Mouse (Mus musculus) testis, adult 2 months (tissue): Measurements from ENCODE around the gene Sphk2. TPM values are rescaled to one million over a fixed set of nuclear protein-coding genes. Genes with fewer than 3 reads are reported as not detected.

Source experiments
- H3K27ac ChIP-seq: fragments of 200-500 bp; 2 replicates; pipeline ENCODE4 v1.5.1; 2012; ENCODE audit warnings: low read depth, low read length; ENCODE audit not compliant: control insufficient read depth, insufficient read depth
- H3K27me3 ChIP-seq: fragments of 200-500 bp; 2 replicates; pipeline ENCODE4 v1.6.1; 2012; ENCODE audit warnings: mild to moderate bottlenecking, low read length, moderate library complexity; ENCODE audit not compliant: control insufficient read depth, insufficient read depth
- H3K36me3 ChIP-seq: fragments of 200-500 bp; 2 replicates; pipeline ENCODE4 v1.6.1; 2012; ENCODE audit warnings: mild to moderate bottlenecking, low read length; ENCODE audit not compliant: control insufficient read depth, insufficient read depth
- H3K4me1 ChIP-seq: fragments of 200-500 bp; 2 replicates; pipeline ENCODE4 v1.6.1; 2012; ENCODE audit warnings: low read length; ENCODE audit not compliant: control insufficient read depth, insufficient read depth
- H3K4me3 ChIP-seq: fragments of 200-500 bp; 2 replicates; pipeline ENCODE4 v1.5.1; 2012; ENCODE audit warnings: low read depth, mild to moderate bottlenecking, low read length, moderate library complexity, mixed read lengths; ENCODE audit not compliant: control insufficient read depth
- CTCF ChIP-seq: fragments of 200-500 bp; IDR thresholded peaks from 2 replicates; pipeline ENCODE4 v1.5.1; 2012; ENCODE audit warnings: low read depth, mild to moderate bottlenecking, inconsistent platforms, low read length, moderate library complexity; ENCODE audit not compliant: control insufficient read depth, insufficient read depth, insufficient replicate concordance
- POLR2A ChIP-seq: fragments of 200-500 bp; IDR thresholded peaks from 2 replicates; pipeline ENCODE4 v1.6.1; 2012; ENCODE audit warnings: low read depth, mild to moderate bottlenecking, inconsistent platforms, low read length, moderate library complexity; ENCODE audit not compliant: control insufficient read depth
- polyA plus RNA-seq: library from polyadenylated mRNA; depleted of rRNA; stranded (reverse); fragments of >200 nt; gene quantifications from 2 replicates; pipeline ENCODE4 v1.2.3, GENCODE M21; 2012

Sphk2 gene
- polyA plus RNA-seq, 1 experiment = 33.4 TPM

DNA sequence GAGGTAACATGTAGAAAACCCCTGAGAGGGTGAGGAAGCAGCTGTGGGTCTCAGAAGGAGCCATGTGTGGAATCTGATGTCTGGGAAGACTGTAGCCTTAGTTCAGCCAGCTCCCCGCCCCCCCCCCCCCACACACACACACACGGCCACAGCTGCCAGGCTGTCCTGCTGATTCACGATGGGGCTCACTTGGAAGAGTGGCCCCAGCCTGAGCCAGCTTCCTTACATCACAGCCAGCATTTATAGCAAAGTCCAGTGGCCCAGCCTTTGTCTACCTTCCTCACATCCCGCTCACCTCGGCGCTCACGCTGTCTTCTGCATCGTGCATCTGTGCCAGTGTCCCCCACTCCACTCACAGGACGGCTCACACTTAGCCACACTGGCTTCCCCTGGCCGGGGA lies 31.6 kb upstream of the Sphk2 start:
- Histone ChIP-seq H3K27ac (no peak overlapping the region), H3K27me3 (no peaks in the 10 kb centered on the region)

DNA sequence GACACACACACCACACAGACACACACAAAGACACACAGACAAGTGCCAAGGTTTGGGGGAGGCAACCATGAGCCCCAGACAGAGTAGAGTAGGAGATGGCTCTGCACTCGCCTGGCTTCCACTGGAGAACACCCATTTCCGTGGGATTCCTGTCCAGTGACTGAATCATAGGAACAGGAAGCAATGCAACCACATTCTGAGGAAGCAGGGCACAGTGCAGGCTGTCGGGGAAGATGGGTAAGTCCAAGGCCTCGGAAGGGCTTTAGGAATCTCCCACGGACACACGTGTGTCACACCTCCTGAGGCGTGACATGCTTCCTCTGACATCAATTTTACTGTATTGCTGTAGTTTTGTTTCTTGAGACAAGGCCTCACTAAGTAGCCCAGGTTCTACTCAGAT lies 30.3 kb upstream of the Sphk2 start:
- TF ChIP-seq POLR2A = no peak
- TF ChIP-seq CTCF = no peak
- H3K4me1 ChIP-seq = no peaks in the 10 kb centered on the region
- no peaks in the 10 kb centered on the region for H3K36me3 ChIP-seq
- H3K27me3 ChIP-seq = no peaks in the 10 kb centered on the region
- H3K27ac ChIP-seq = no peak overlapping the region
- H3K4me3 ChIP-seq = no peak overlapping the region

More for the DNA sequence above, 31.6 kb upstream of the Sphk2 start:
- no peaks in the 10 kb centered on the region for H3K4me1 ChIP-seq
- H3K36me3 ChIP-seq = no peaks in the 10 kb centered on the region
- no peak for TF ChIP-seq POLR2A
- TF ChIP-seq CTCF = no peak
- H3K4me3 ChIP-seq = no peak overlapping the region

DNA sequence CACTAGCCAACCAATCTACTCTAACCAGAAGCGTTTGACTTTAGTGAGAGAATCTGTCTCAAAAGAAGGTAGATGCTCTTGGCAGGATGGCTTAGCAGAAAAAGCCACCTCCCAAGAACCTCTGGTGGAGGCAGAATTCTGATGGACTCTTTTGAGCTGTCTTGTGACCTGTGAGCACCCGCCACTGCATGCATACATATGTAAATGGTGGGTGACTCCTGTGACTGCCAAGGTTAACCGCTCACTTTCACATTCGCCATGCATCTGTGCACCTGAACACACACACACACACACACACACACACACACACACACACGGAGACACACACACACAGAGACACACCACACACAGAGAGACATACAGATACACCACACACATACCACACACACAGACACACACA lies 29.6 kb upstream of the Sphk2 start:
- Histone ChIP-seq H3K27ac (no peak overlapping the region), H3K4me3 (no peak overlapping the region), H3K27me3 (no peaks in the 10 kb centered on the region), H3K4me1 (no peaks in the 10 kb centered on the region), H3K36me3 (no peaks in the 10 kb centered on the region)
- TF ChIP-seq POLR2A (no peak), CTCF (no peak)

DNA sequence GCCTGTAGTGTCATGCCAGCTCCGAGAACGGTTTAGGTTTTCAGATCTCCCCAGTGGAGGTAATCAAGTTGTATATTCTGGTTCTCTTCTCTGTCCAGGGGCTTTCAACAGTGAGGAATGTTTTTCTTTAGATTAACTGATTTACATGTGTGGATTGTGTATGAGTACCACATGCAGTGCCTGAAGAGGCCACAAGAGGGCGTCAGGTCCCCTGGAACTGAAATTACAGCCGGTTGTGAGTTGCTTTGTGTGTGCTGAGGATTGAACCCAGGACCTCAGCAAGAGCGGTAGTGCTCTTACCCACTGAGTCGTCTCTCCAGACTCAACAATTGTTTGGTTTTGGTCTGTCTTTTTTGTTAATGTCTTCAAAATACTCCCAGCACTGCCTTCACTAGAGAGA lies 28.7 kb upstream of the Sphk2 start:
- Histone ChIP-seq H3K4me3 (no peak overlapping the region), H3K27me3 (no peaks in the 10 kb centered on the region), H3K4me1 (no peaks in the 10 kb centered on the region), H3K27ac (no peak overlapping the region), H3K36me3 (no peaks in the 10 kb centered on the region)
- TF ChIP-seq CTCF = peak; percentile 80; the same call in 1 of the 2 replicates
- TF ChIP-seq POLR2A = no peak

DNA sequence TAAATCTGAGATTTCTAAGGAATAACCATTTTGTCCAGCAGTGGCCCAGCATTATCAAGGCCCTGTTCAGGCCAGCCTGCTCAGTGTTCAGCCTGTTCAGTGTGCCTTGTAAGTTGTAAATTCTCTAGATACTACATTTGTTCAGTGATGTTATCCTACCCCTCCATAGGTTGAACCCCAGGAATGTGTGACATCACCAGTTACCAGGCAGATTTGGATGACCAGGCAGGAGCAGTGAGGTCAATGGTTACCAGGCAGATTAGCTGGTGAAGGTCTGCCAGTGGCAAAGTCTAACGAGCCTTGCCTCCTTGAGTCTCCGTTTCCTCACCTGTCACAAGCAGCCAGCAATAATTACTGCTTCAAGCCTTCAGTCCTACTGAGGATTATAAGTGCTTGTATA lies 26.6 kb upstream of the Sphk2 start:
- H3K36me3 ChIP-seq = no peaks in the 10 kb centered on the region
- H3K27me3 ChIP-seq = no peaks in the 10 kb centered on the region
- no peaks in the 10 kb centered on the region for H3K4me1 ChIP-seq
- no peak overlapping the region for H3K27ac ChIP-seq
- no peak for TF ChIP-seq CTCF
- no peak for TF ChIP-seq POLR2A
- H3K4me3 ChIP-seq = no peak overlapping the region

DNA sequence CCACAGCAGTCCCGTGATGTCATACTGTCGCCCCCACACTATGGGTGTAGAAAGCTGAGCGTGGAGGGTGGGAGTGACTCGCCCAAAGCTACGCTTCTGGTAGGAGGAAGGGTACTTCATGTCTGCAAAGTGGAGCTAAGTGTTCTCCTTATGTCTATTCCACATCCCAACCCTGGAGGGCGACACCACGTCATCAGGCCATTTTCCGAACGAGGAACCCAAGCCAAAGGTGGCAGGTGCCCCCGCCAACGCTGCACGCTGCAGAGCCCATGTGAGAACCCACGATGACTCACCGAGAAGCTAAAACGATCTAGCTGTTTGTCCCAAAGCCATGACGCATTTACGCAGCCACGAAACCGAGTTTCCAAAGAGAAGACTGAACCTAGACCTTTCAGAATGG lies 24.5 kb upstream of the Sphk2 start:
- Histone ChIP-seq H3K4me3 (no peak overlapping the region), H3K36me3 (no peaks in the 10 kb centered on the region), H3K27ac (no peak overlapping the region), H3K27me3 (no peaks in the 10 kb centered on the region), H3K4me1 (no peaks in the 10 kb centered on the region)
- TF ChIP-seq POLR2A (no peak), CTCF (no peak)

DNA sequence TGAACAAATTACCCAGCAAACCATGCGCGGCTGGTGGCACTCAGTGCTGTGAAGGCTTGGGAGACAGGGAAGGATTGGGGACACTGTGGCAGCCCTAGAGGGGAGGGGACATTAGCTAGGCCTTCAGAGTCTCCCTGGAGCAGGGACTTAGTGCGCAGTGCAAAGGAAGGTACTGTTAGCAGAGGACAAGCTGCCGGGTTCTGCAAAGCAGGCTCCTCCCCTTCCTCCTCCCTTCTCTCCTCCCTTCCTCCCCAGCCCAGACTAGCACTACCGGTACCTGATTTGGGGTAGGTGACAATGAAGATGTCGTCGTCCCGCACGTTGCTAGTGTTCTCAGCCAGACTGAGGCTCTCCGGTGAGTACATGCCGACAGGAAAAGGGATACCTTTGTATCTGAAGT lies 24.0 kb upstream of the Sphk2 start:
- no peak overlapping the region for H3K27ac ChIP-seq
- H3K4me3 ChIP-seq = no peak overlapping the region
- H3K36me3 ChIP-seq = no peaks in the 10 kb centered on the region
- TF ChIP-seq POLR2A = 0 out of 2 replicates have a peak, but pooled peaks have one; percentile 36
- no peak for TF ChIP-seq CTCF
- H3K4me1 ChIP-seq = no peaks in the 10 kb centered on the region
- H3K27me3 ChIP-seq = no peaks in the 10 kb centered on the region

DNA sequence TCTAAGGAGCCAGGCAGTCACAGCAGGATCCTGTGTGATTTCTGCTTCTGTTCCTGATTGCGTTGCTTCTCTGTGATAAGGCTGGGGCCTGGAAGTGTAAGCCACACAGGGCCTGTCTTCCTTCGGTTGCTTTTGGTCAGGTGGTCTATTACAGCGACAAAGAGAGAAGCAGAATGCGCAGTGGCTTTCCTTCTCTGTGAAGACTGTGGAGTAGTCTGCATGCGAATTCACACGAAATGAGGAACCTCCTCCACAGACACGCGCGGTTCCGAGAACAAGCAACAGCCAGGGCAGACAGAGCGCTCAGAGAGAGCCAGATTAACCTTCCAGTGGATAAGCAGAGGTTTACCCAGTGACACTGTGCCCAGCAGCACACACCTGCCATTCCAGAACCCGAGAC lies 23.5 kb upstream of the Sphk2 start:
- H3K36me3 ChIP-seq = no peaks in the 10 kb centered on the region
- no peaks in the 10 kb centered on the region for H3K4me1 ChIP-seq
- TF ChIP-seq POLR2A (no peak), CTCF (no peak)
- H3K27ac ChIP-seq = peak overlapping the region; percentile 33; the same call in 1 of the 2 replicates
- H3K4me3 ChIP-seq = no peak overlapping the region
- no peaks in the 10 kb centered on the region for H3K27me3 ChIP-seq

DNA sequence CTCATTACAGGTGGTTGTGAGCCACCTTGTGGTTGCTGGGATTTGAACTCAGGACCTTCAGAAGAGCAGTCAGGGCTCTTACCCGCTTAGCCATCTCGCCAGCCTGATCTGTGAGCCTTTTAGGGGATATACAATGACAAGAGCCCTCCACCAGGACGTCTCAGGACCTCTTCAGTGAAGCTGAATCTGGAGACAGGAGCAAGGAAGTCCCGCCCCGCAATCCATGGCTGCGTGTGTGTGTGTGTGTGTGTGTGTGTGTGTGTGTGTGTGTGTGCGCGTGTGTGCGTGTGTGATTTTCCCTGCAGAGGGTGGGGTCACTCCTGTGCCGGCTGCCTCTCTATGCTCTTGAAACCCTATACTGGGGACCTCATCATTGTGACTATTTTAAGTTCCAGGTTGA lies 22.0 kb upstream of the Sphk2 start:
- no peak overlapping the region for H3K27ac ChIP-seq
- H3K4me3 ChIP-seq = no peak overlapping the region
- no peaks in the 10 kb centered on the region for H3K36me3 ChIP-seq
- no peaks in the 10 kb centered on the region; the same call in 1 of the 2 replicates for H3K4me1 ChIP-seq
- no peak for TF ChIP-seq POLR2A
- no peak for TF ChIP-seq CTCF
- no peaks in the 10 kb centered on the region for H3K27me3 ChIP-seq
